Mouse (Mus musculus) E14TG2a.4 (cell line): ENCODE measurements around the gene Ly6g6d.

Experiments
- CTCF ChIP-seq: conservative IDR thresholded peaks from 2 replicates; pipeline ENCODE4 v1.5.1; 2014; ENCODE audit warnings: low read length
- NANOG ChIP-seq: IDR thresholded peaks from 2 replicates; pipeline ENCODE4 v1.6.1; 2014; ENCODE audit warnings: borderline replicate concordance, low read length, mixed read lengths
- POU5F1 ChIP-seq: IDR thresholded peaks from 2 replicates; pipeline ENCODE4 v1.6.1; 2014; ENCODE audit warnings: low read length, borderline replicate concordance

- TF ChIP-seq CTCF = no peak
- no peak for TF ChIP-seq POU5F1
- no peak for TF ChIP-seq NANOG
Measured at GRCm38 (mm10) chr17:35043794-35044193, 34.1 kb downstream of the Ly6g6d start.
